Mouse (Mus musculus) A20 (cell line): ENCODE measurements around the gene Rdh5.

Experiments used
- DNase-seq: peaks from one replicate; pipeline ENCODE4 v3.0.0-alpha.2; 2011; ENCODE audit warnings: low read depth, low spot score

Rdh5 gene

DNA sequence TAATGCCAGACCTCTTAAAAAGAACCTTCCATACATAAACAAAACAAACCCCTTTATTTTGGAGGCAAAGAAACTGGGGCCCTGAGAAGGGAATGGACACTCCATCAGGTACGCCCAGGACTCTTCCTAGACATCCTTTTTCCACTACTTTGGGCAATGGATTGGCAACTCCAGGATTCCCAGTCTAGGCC, at the start of gene Rdh5:
Gene Rdh5, minus strand, starts transcription at position 67 of the 191 bp plus-strand sequence.
- no peak for DNase-seq

DNA sequence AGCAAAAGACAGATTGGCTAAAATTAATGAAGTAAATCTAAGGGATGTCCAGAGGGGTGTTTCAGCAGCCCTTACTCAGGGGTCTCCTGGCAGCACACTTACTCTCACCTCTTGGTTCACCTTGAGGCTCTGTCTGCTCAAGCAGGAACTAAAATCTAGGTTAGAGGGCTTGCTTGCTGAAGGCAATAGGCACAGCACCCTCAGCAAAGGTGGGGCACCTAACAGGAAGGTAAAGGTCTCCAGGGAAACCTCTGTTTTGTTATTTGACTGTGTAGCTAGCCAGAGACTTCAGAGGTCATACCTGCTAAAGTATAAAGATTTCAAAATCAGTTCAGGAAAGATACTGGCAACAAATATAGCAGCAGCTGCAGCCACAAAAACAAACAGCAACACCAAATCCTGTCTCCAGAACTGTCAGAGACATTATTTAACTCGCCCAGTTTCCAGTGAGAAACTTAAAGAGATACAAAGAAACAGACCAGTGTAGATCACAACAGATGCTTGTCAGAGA, 48.1 kb upstream of the Rdh5 start:
- DNase-seq = peak; percentile 40

- DNase-seq = no peak
Observed at GRCm38 (mm10) chr10:128968341-128968749, 45.7 kb upstream of the Rdh5 start.

DNA sequence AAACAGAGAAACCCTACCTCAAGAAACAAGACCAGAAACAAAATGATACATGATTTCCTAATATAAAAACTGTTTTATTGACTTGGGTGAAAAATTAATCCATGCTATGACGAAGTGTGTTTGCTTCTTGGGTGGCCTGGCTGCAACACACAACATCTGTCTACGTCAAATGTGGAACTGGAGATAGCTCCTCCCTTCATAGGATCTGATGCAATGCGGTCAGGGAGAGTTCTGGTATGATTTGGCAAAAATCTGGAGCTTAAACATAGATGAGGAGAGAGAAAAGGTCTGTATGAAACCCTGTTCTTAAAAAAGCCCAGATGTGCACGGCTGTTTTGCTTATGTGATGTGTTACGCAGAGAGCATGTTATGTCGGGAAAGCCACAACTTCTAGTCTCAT, 43.2 kb upstream of the Rdh5 start:
- no peak for DNase-seq

- no peak for DNase-seq
Observed at GRCm38 (mm10) chr10:128964961-128965360, 42.3 kb upstream of the Rdh5 start.

GRCm38 (mm10) chr10:128960590-128961584, 38.2 kb upstream of the Rdh5 start, which contains the start of gene Mettl7b:
Gene Mettl7b, minus strand, starts transcription at chr10:128960988.
- no peak for DNase-seq

DNA sequence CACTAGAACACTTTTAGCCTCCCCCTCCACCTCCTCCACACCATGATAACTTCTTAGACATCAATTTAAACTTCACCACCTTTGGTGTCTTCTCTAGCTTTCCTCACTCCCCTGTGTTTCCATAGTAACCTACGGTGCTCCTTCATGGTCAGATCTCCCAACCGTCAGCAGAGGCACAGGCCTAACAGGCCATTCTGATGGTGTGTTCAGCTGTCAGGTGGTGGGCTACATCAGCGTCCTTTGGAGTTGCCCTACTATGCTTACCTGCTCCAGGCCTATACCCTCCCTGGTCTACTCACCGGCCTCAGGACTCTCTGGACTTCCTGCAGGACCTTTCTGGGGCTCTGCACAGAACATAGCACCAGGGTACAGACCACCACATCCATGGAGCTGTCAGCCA, 37.5 kb upstream of the Rdh5 start:
- DNase-seq = no peak

GRCm38 (mm10) chr10:128958340-128958739, 35.7 kb upstream of the Rdh5 start:
- no peak for DNase-seq

DNA sequence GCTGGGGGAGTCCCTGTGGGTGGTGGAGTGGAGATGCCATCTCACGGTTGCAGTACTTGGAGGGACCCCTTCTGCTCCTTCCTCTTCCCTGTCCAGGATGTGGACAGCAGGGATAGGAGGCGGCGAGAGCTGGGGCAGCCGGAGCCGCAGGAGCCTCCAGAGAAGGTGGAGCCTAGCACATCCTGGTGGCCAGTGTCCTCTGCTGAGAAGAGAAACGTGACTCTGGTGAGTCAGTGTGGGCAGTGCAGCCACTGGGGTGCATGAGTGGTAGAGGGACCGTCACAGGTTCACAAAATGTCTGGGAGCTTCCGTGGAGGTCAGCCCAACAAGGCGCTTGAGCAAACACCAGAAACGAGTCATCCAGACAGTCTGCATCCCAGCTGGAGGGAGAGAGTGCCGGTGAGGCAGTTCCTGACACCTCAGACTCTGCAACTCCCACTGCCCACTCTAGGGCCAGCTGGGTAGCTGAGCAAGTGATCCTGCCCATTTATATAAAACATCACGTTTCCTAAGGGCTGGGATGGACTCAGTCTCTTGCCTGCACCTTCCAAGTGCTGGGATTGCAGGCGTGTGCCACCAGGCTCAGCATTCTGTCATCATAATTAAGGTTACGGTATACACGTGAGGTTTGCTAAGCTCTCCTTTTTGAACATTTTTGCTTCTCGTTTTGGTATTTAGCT, 27.7 kb upstream of the Rdh5 start:
- no peak for DNase-seq

GRCm38 (mm10) chr10:128947496-128947895, 24.8 kb upstream of the Rdh5 start:
- DNase-seq = no peak

- peak; percentile 46 for DNase-seq
Observed at GRCm38 (mm10) chr10:128945675-128946074, 23.0 kb upstream of the Rdh5 start.

DNA sequence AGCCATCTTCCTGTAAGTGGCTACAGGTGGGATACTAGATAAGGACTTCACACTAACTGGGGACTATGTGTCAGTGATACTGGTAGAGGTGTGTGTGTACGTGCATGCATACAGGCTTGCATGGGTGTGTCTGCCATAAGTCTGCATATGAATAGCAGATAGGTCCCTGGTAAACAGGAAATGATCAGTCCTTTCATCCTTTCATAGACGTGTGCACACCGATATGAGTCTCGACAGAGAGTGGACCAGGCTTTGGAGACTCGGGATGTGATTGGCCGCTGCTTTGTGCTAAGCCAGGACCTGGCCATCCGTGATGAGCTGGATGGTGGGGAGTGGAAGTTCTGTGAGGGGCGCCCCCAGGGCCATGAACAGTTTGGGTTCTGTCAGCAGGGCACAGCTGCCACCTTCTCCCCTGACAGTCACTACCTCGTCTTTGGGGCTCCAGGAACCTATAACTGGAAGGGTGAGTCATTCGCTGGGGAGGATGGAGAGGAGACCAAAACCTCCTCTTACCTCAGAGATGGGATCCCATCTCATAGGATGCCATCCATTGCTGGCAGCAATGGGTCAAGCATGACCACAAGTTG, 17.9 kb upstream of the Rdh5 start:
- DNase-seq = no peak

- no peak for DNase-seq
Observed at GRCm38 (mm10) chr10:128938974-128939373, 16.3 kb upstream of the Rdh5 start.

- DNase-seq = no peak
Observed at GRCm38 (mm10) chr10:128938457-128938856, 15.8 kb upstream of the Rdh5 start.

DNA sequence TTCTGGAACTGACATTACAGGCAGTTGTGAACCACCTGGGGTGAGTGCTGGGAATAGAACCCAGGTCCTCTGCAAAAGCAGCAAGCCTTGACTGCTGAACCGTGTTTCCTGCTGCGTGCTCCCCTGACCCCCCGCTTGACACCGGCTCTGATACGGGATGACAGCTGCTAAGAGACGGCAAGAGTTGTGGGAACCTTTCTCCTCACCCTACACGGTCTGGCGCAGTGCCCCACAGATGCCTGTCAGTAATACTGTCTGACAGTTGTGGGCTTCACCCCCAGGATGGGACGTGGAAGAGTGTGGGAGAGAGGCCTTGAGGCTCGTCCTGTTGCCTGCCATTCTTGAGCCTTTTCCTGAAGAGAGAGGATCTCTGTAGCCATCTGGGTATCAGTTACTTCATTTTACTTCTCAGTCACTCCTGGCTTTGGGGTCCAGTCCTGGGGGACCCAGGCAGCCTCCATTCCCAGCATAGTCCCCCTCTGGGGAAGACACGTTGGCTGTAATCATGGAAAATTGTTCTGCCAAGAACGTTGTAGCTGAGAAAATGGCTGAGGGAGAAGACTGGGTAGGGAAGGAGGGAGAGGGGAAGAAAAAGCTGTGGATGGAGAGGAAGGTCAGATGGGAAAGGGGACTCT, 15.2 kb upstream of the Rdh5 start:
- DNase-seq = peak; percentile 17

DNA sequence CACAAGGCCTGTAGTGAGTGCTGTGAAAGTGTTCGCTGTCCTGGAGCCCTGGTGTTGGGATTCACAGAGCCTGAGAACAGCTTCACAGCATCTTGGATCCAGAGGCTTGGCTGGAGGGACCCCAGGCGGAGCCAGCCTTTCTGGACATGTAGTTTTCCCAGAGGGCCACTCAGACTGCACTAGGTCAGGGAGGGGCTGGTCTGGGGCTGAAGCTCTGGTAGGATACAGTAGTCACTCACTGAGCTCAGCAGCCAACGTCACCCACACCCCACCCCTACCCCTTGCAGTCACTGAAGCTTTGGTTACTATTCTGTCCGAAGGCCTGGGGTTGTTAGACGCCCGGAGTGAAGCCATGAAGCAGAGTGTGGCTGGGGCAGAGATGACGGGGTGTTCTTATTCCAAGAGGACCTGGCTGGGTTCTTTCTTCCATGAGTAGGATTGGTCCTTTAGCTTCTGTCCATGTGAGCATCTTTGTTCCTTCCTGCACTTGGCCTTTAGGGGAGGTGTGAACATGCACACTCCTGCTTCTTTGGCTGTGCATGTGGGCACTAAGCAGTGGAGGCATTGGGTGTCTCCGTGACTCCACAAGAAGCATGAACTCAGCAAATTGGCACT, 13.2 kb upstream of the Rdh5 start:
- no peak for DNase-seq

- DNase-seq = no peak
Observed at GRCm38 (mm10) chr10:128934997-128935787, 12.5 kb upstream of the Rdh5 start.

DNA sequence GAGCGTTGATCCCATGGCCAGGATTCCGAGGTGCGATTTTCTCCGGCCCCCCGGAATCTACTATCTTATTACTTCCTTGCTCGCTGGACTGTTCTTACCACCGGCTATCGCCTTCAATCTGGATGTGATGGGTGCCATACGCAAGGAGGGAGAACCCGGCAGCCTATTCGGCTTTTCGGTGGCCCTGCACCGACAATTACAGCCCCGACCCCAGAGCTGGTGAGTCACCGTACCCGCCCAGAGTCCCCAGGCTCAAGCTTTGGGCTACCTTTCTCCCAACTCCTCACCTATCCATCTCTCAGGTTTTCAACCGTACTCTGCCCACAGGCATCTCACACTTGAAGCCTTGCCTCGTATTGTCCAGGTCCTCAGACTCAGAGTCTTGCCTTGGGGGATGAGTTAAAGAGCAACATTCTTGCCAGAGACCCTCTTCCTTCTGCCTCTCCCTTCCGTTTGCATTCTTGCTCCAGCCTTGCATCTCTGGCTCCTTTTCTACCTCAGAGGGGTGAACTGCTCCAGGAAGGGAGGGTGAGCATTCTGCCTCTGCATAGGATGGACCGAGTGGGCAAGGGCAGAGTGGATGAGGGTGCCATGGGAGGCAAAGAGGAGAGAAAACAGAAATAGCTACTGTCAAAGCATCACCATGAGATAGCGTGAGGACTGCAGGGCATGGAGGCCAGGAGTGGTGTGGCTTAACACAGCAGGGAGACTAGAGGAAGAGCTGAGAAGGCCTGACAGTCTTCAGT, 11.5 kb upstream of the Rdh5 start:
- no peak for DNase-seq

GRCm38 (mm10) chr10:128933574-128933973, 10.9 kb upstream of the Rdh5 start, which contains the start of gene Itga7:
Gene Itga7, plus strand, starts transcription at chr10:128933818.
- DNase-seq = no peak

- DNase-seq = no peak
Observed at GRCm38 (mm10) chr10:128931441-128931840, 8.8 kb upstream of the Rdh5 start.
